Mouse (Mus musculus) right cerebral cortex, postnatal 4 days (tissue): Measurements from ENCODE around the gene Adm2.

Experiments
- DNase-seq: peaks from one replicate; pipeline ENCODE4 v3.0.0-alpha.2; 2022

The Adm2 gene

GRCm38 (mm10) chr15:89363051-89363450, 40.5 kb downstream of the Adm2 start:
- no peak for DNase-seq

GRCm38 (mm10) chr15:89365141-89365551, 42.6 kb downstream of the Adm2 start:
- no peak for DNase-seq

- no peak for DNase-seq
Observed at GRCm38 (mm10) chr15:89372068-89372467, 49.5 kb downstream of the Adm2 start.

- DNase-seq, result no peak
Observed at GRCm38 (mm10) chr15:89372536-89372935, 50.0 kb downstream of the Adm2 start.

GRCm38 (mm10) chr15:89373027-89373761, 50.7 kb downstream of the Adm2 start:
- peak; percentile 90 for DNase-seq

GRCm38 (mm10) chr15:89373762-89374248, 51.3 kb downstream of the Adm2 start, which contains the start of gene Sco2:
Gene Sco2, minus strand, starts transcription at chr15:89373846.
- DNase-seq, result peak; percentile 99
